29 mouse cellular contexts compared by ENCODE assay signal in genomic region chr6:148066267-148066666, GRCm38 (mm10). TPM values are rescaled to one million over a fixed set of nuclear protein-coding genes. Genes with fewer than 3 reads are reported as not detected.
A peak's percentile ranks its signal among the peaks of the same experiment; 100 is the strongest.
DNase-seq lines count a peak whose midpoint lies in the region; ATAC-seq and TF ChIP-seq lines count a peak whose summit lies in the region.
"Had no signal": no experiment of that assay in that cellular context is flagged by ENCODE, and none has a peak within 500 bp of the region (broad histone marks: within the 10 kb centered on the region; RNA-seq: fewer than 3 reads in every experiment).

No protein-coding gene starts in this region.

- ATAC-seq in intestine, embryonic 16.5 days = peak; percentile 82
- ATAC-seq in erythroblast, adult 5-6 weeks (replicated peaks; ENCODE audit: low FRiP score, poor library complexity, severe bottlenecking) = no peak
- ATAC-seq: activated CD4-positive, CD25-positive, alpha-beta regulatory T cell, adult 4 months; CD4-positive, CD25-positive, alpha-beta regulatory T cell, adult 4 months; forebrain, embryonic 13.5 days; forebrain, embryonic 15.5 days; forebrain, postnatal 0 days; Patski had no signal

- 65% methylated on average over 5 of the region's 5 CpGs for WGBS in intestine, embryonic 16.5 days
- 35% methylated on average over 5 of the region's 5 CpGs for WGBS in large intestine, adult 2 months

- no peaks in the 10 kb centered on the region for H3K27me3 ChIP-seq in intestine, embryonic 16.5 days (replicated peaks; ENCODE audit: control insufficient read depth, insufficient read depth, low read length)
- H3K27me3 ChIP-seq: CH12.LX; embryonic facial prominence, embryonic 13.5 days; embryonic facial prominence, embryonic 15.5 days; forebrain, embryonic 13.5 days; forebrain, embryonic 15.5 days; Patski had no signal

- peak; percentile 2 for DNase-seq in embryo, embryonic 10 days (ENCODE audit: low spot score)
- no peak for DNase-seq in embryo, embryonic 10.5 days (ENCODE audit: low spot score)
- DNase-seq in adipocyte (ENCODE audit: low spot score) = peak; percentile 46
- peak; percentile 50 for DNase-seq in large intestine, adult 2 months (ENCODE audit: low read depth, low spot score)
- no peak for DNase-seq in layer of hippocampus, adult 2 months (ENCODE audit: low spot score in 2 of 2)
- no peak for DNase-seq in gastrocnemius, adult 2 months
- DNase-seq: adrenal gland, adult 2 months; adrenal gland, postnatal 10 days; adrenal gland, postnatal 25 days; B cell, adult 2 months; cerebellum, adult 11 months; cerebellum, adult 18-20 months; cerebellum, adult 8-10 months; cerebellum, adult 9-11 months; cerebellum, postnatal 14 days; cerebellum, postnatal 36 days; embryo, embryonic 11 days; forebrain, postnatal 0 days had no signal

- intact Hi-C loops in gastrocnemius, adult 2 months (cut with DNase I) = no loop called here

- no peak overlapping the region for H3K4me3 ChIP-seq in intestine, embryonic 16.5 days (ENCODE audit: low read length)
- H3K4me3 ChIP-seq in layer of hippocampus, adult 2 months = no peak overlapping the region
- H3K4me3 ChIP-seq in gastrocnemius, adult 2 months = no peak overlapping the region
- H3K4me3 ChIP-seq: embryonic facial prominence, embryonic 13.5 days; embryonic facial prominence, embryonic 15.5 days; forebrain, embryonic 13.5 days; forebrain, embryonic 15.5 days had no signal

- no peaks in the 10 kb centered on the region for H3K9me3 ChIP-seq in intestine, embryonic 16.5 days (ENCODE audit: control insufficient read depth, low read length)
- H3K9me3 ChIP-seq: embryonic facial prominence, embryonic 13.5 days; embryonic facial prominence, embryonic 15.5 days; forebrain, embryonic 13.5 days; forebrain, embryonic 15.5 days; G1E had no signal

- no peak for TF ChIP-seq CTCF in layer of hippocampus, adult 2 months (conservative IDR thresholded peaks at IDR 0.05)
- TF ChIP-seq CTCF in gastrocnemius, adult 2 months (IDR thresholded peaks at IDR 0.05) = no peak

- H3K27ac ChIP-seq in intestine, embryonic 16.5 days (ENCODE audit: low read length) = no peak overlapping the region
- no peak overlapping the region for H3K27ac ChIP-seq in layer of hippocampus, adult 2 months
- no peak overlapping the region for H3K27ac ChIP-seq in gastrocnemius, adult 2 months
- H3K27ac ChIP-seq: embryonic facial prominence, embryonic 13.5 days; embryonic facial prominence, embryonic 15.5 days; forebrain, embryonic 13.5 days; forebrain, embryonic 15.5 days had no signal

- no peak overlapping the region for H3K9ac ChIP-seq in intestine, embryonic 16.5 days (ENCODE audit: low read depth, low read length)
- H3K9ac ChIP-seq: embryonic facial prominence, embryonic 13.5 days; embryonic facial prominence, embryonic 15.5 days; forebrain, embryonic 13.5 days; forebrain, embryonic 15.5 days; forebrain, postnatal 0 days had no signal

- H3K4me1 ChIP-seq in intestine, embryonic 16.5 days (ENCODE audit: control insufficient read depth, insufficient read depth, low read length) = peaks cover 4% of the 10 kb centered on the region; the same call in 1 of the 2 replicates
- H3K4me1 ChIP-seq: embryonic facial prominence, embryonic 13.5 days; embryonic facial prominence, embryonic 15.5 days; forebrain, embryonic 13.5 days; forebrain, embryonic 15.5 days had no signal

- H3K36me3 ChIP-seq in intestine, embryonic 16.5 days (ENCODE audit: control insufficient read depth, insufficient read depth, low read length) = no peaks in the 10 kb centered on the region
- H3K36me3 ChIP-seq: embryonic facial prominence, embryonic 13.5 days; embryonic facial prominence, embryonic 15.5 days; forebrain, embryonic 15.5 days; G1E had no signal

- no peak overlapping the region for H3K4me2 ChIP-seq in intestine, embryonic 16.5 days (ENCODE audit: low read depth, low read length)
- H3K4me2 ChIP-seq: embryonic facial prominence, embryonic 13.5 days; embryonic facial prominence, embryonic 15.5 days; forebrain, embryonic 13.5 days; forebrain, embryonic 15.5 days had no signal

RNA-seq across cellular contexts. Expression of gene Far2, which starts 19.2 kb away (rescaled TPM):
- 7.8 and 8.4 TPM in 2 replicates for polyA plus RNA-seq in intestine, embryonic 16.5 days (2015; fragmentation: Nextera tagmentation; extraction: Ambion mirVana)
- polyA plus RNA-seq in large intestine, adult 2 months (2012; rRNA removed) = 19.2 and 42.2 TPM in 2 replicates
- 10 to 100 TPM; 13.0 to 15.7 TPM for total RNA-seq in layer of hippocampus, adult 2 months (2021)
- total RNA-seq in gastrocnemius, adult 2 months (2021) = under 1 TPM; 0.08 TPM
- 11.5 and 13.4 TPM in 2 replicates for total RNA-seq in erythroblast, adult 5-6 weeks (2015; ENCODE audit: low replicate concordance)
- total RNA-seq in erythroblast, adult 5-6 weeks (2017; ENCODE audit: low replicate concordance) = 4.5 and 5.9 TPM in 2 replicates

Comparison
In these comparisons a context has a peak if more than half of its experiments do, and no peak if none do; other contexts are left out.
1. DNase-seq: peak in embryo, embryonic 10 days (single experiment), adipocyte (single experiment) and large intestine, adult 2 months (single experiment); none in embryo, embryonic 10.5 days (single experiment), layer of hippocampus, adult 2 months (0 of 2) and gastrocnemius, adult 2 months (single experiment).
2. RNA of gene Far2, which starts 19.2 kb away (total RNA-seq): 13.0 to 15.7 TPM in layer of hippocampus, adult 2 months and 4.5 to 13.4 TPM in erythroblast, adult 5-6 weeks; 0.08 TPM in gastrocnemius, adult 2 months; every median in the first group is over 4 times any median in the second.